Comparison of ENCODE assay signal across 18 mouse cellular contexts in genomic region chr11:62877391-62877790, GRCm38 (mm10).
"Had no signal": no experiment of that assay in that cellular context is flagged by ENCODE, and none has a peak within 500 bp of the region (broad histone marks: within the 10 kb centered on the region; RNA-seq: fewer than 3 reads in every experiment).

No protein-coding gene starts in this region.

- H3K36me3 ChIP-seq: midbrain, embryonic 13.5 days; midbrain, embryonic 15.5 days; neural tube, embryonic 12.5 days; stomach, embryonic 15.5 days had no signal

- DNase-seq: liver, postnatal 0 days; lung, adult 2 months; lung, postnatal 14 days; lung, postnatal 36 days; right cerebral cortex, postnatal 14 days; thymus, adult 2 months; thymus, postnatal 25 days; thymus, postnatal 4 days had no signal

- H3K4me1 ChIP-seq: neural tube, embryonic 12.5 days; stomach, embryonic 15.5 days had no signal

- H3K9me3 ChIP-seq: lung, embryonic 15.5 days; megakaryocyte, embryonic 14.5 days; midbrain, embryonic 13.5 days; midbrain, embryonic 15.5 days; neural tube, embryonic 12.5 days; stomach, embryonic 15.5 days had no signal

- H3K4me3 ChIP-seq: lung, embryonic 15.5 days; megakaryocyte, embryonic 14.5 days; midbrain, embryonic 13.5 days; midbrain, embryonic 15.5 days; neural tube, embryonic 12.5 days; stomach, embryonic 15.5 days had no signal

- H3K9ac ChIP-seq: liver, postnatal 0 days; lung, embryonic 15.5 days; midbrain, embryonic 13.5 days; midbrain, embryonic 15.5 days; neural tube, embryonic 12.5 days; stomach, embryonic 15.5 days had no signal

- H3K27me3 ChIP-seq: lung, embryonic 15.5 days; midbrain, embryonic 13.5 days; midbrain, embryonic 15.5 days; neural tube, embryonic 12.5 days; stomach, embryonic 15.5 days had no signal

- H3K27ac ChIP-seq: lung, embryonic 15.5 days; macrophage; midbrain, embryonic 13.5 days; midbrain, embryonic 15.5 days; neural tube, embryonic 12.5 days; stomach, embryonic 15.5 days; stomach, postnatal 0 days had no signal

- ATAC-seq: liver, postnatal 0 days; lung, postnatal 0 days; midbrain, embryonic 13.5 days; midbrain, embryonic 15.5 days had no signal

- H3K4me2 ChIP-seq: lung, embryonic 15.5 days; midbrain, embryonic 11.5 days; midbrain, embryonic 13.5 days; midbrain, embryonic 15.5 days; neural tube, embryonic 12.5 days; stomach, embryonic 15.5 days had no signal
